Mouse (Mus musculus): ENCODE results near the gene Gfod2. TPM values are rescaled to one million over a fixed set of nuclear protein-coding genes. Genes with fewer than 3 reads are reported as not detected.

The Gfod2 gene
- polyA plus RNA-seq, 1 experiment from 2014 or later, result 22.4 TPM

GRCm38 (mm10) chr8:105677891-105678290, 80.6 kb downstream of the Gfod2 start:
- no peak overlapping the region for H3K4me2 ChIP-seq (ENCODE audit: low read depth, low read length)
- WGBS, result 76% methylated on average over 1 of the region's 1 CpGs
- no peaks in the 10 kb centered on the region for H3K4me1 ChIP-seq (replicated peaks; ENCODE audit: control insufficient read depth, insufficient read depth, low read length)
- no peaks in the 10 kb centered on the region for H3K9me3 ChIP-seq (ENCODE audit: control insufficient read depth, low read length)
- no peak overlapping the region for H3K27ac ChIP-seq (ENCODE audit: low read length)
- H3K4me3 ChIP-seq (ENCODE audit: low read length), result no peak overlapping the region
- no peak for ATAC-seq (ENCODE audit: low read depth)
- H3K9ac ChIP-seq (ENCODE audit: low read length), result no peak overlapping the region
- peaks cover 65% of the 10 kb centered on the region for H3K36me3 ChIP-seq (ENCODE audit: control insufficient read depth, insufficient read depth, low read length)
- H3K27me3 ChIP-seq (ENCODE audit: control insufficient read depth, insufficient read depth, low read depth, low read length), result no peaks in the 10 kb centered on the region

Other genes starting within 250 kb of the Gfod2 start
- gene Hsd11b2, start 239.9 kb downstream of the Gfod2 start, polyA plus RNA-seq (2015; fragmentation: Nextera tagmentation; extraction: Ambion mirVana), result 1.6 and 2.2 TPM in 2 replicates
- 87.3 and 93.0 TPM in 2 replicates for gene Atp6v0d1, start 192.6 kb downstream of the Gfod2 start, polyA plus RNA-seq (2015; fragmentation: Nextera tagmentation; extraction: Ambion mirVana)
- gene Ripor1, start 153.4 kb downstream of the Gfod2 start, polyA plus RNA-seq (2015; fragmentation: Nextera tagmentation; extraction: Ambion mirVana), result 33.1 and 36.8 TPM in 2 replicates
- 112 and 116 TPM in 2 replicates for gene Ctcf, start 122.1 kb downstream of the Gfod2 start, polyA plus RNA-seq (2015; fragmentation: Nextera tagmentation; extraction: Ambion mirVana)
- gene Agrp, start 121.3 kb downstream of the Gfod2 start, polyA plus RNA-seq (2015; fragmentation: Nextera tagmentation; extraction: Ambion mirVana), result 0.60 TPM in 1 of 2 replicates, not detected in the other
- 0.58 and 0.79 TPM in 2 replicates for gene Carmil2, start 72.4 kb downstream of the Gfod2 start, polyA plus RNA-seq (2015; fragmentation: Nextera tagmentation; extraction: Ambion mirVana)
- 69.1 and 71.3 TPM in 2 replicates for gene Acd, start 57.6 kb downstream of the Gfod2 start, polyA plus RNA-seq (2015; fragmentation: Nextera tagmentation; extraction: Ambion mirVana)
- gene Pard6a, start 57.5 kb downstream of the Gfod2 start, polyA plus RNA-seq (2015; fragmentation: Nextera tagmentation; extraction: Ambion mirVana), result 15.2 and 17.6 TPM in 2 replicates
- 0.19 TPM in 1 of 2 replicates, not detected in the other for gene 4933405L10Rik, start 51.0 kb downstream of the Gfod2 start, polyA plus RNA-seq (2015; fragmentation: Nextera tagmentation; extraction: Ambion mirVana)
- 23.0 and 27.0 TPM in 2 replicates for gene Enkd1, start 50.5 kb downstream of the Gfod2 start, polyA plus RNA-seq (2015; fragmentation: Nextera tagmentation; extraction: Ambion mirVana)
- gene Ranbp10, start 68.7 kb upstream of the Gfod2 start, polyA plus RNA-seq (2015; fragmentation: Nextera tagmentation; extraction: Ambion mirVana), result 10.0 and 13.0 TPM in 2 replicates
- 4.0 and 4.6 TPM in 2 replicates for gene Tsnaxip1, start 69.1 kb upstream of the Gfod2 start, polyA plus RNA-seq (2015; fragmentation: Nextera tagmentation; extraction: Ambion mirVana)
- gene Cenpt, start 94.6 kb upstream of the Gfod2 start, polyA plus RNA-seq (2015; fragmentation: Nextera tagmentation; extraction: Ambion mirVana), result 41.2 and 42.7 TPM in 2 replicates
- 55.2 and 56.0 TPM in 2 replicates for gene Thap11, start 96.5 kb upstream of the Gfod2 start, polyA plus RNA-seq (2015; fragmentation: Nextera tagmentation; extraction: Ambion mirVana)
- 179 and 215 TPM in 2 replicates for gene Nutf2, start 101.9 kb upstream of the Gfod2 start, polyA plus RNA-seq (2015; fragmentation: Nextera tagmentation; extraction: Ambion mirVana)
- gene Edc4, start 122.2 kb upstream of the Gfod2 start, polyA plus RNA-seq (2015; fragmentation: Nextera tagmentation; extraction: Ambion mirVana), result 50.2 and 51.8 TPM in 2 replicates
- gene Nrn1l, start 134.9 kb upstream of the Gfod2 start, polyA plus RNA-seq (2015; fragmentation: Nextera tagmentation; extraction: Ambion mirVana), result 0.39 and 0.62 TPM in 2 replicates
- gene Pskh1, start 141.8 kb upstream of the Gfod2 start, polyA plus RNA-seq (2015; fragmentation: Nextera tagmentation; extraction: Ambion mirVana), result 34.0 and 34.9 TPM in 2 replicates
- 0.77 and 1.2 TPM in 2 replicates for gene Ctrl, start 175.2 kb upstream of the Gfod2 start, polyA plus RNA-seq (2015; fragmentation: Nextera tagmentation; extraction: Ambion mirVana)
- gene Psmb10, start 179.8 kb upstream of the Gfod2 start, polyA plus RNA-seq (2015; fragmentation: Nextera tagmentation; extraction: Ambion mirVana), result 39.7 and 56.6 TPM in 2 replicates
- 1.6 and 2.8 TPM in 2 replicates for gene Lcat, start 184.7 kb upstream of the Gfod2 start, polyA plus RNA-seq (2015; fragmentation: Nextera tagmentation; extraction: Ambion mirVana)
- 35.1 and 38.3 TPM in 2 replicates for gene Slc12a4, start 207.4 kb upstream of the Gfod2 start, polyA plus RNA-seq (2015; fragmentation: Nextera tagmentation; extraction: Ambion mirVana)
- gene Dpep3, start 220.8 kb upstream of the Gfod2 start, polyA plus RNA-seq (2015; fragmentation: Nextera tagmentation; extraction: Ambion mirVana), result not detected in 2 replicates
- gene Dus2, start 232.7 kb upstream of the Gfod2 start, polyA plus RNA-seq (2015; fragmentation: Nextera tagmentation; extraction: Ambion mirVana), result 18.4 and 19.3 TPM in 2 replicates
- 0.28 TPM in 1 of 2 replicates, not detected in the other for gene Dpep2nb, start 247.3 kb upstream of the Gfod2 start, polyA plus RNA-seq (2015; fragmentation: Nextera tagmentation; extraction: Ambion mirVana)